Mouse (Mus musculus): ENCODE measurements around the gene Wdr45b. TPM values are rescaled to one million over a fixed set of nuclear protein-coding genes. Genes with fewer than 3 reads are reported as not detected.

Gene Wdr45b
- 82.3 and 89.7 TPM in 2 replicates for polyA plus RNA-seq (2015; fragmentation: Nextera tagmentation; extraction: Ambion mirVana)

DNA sequence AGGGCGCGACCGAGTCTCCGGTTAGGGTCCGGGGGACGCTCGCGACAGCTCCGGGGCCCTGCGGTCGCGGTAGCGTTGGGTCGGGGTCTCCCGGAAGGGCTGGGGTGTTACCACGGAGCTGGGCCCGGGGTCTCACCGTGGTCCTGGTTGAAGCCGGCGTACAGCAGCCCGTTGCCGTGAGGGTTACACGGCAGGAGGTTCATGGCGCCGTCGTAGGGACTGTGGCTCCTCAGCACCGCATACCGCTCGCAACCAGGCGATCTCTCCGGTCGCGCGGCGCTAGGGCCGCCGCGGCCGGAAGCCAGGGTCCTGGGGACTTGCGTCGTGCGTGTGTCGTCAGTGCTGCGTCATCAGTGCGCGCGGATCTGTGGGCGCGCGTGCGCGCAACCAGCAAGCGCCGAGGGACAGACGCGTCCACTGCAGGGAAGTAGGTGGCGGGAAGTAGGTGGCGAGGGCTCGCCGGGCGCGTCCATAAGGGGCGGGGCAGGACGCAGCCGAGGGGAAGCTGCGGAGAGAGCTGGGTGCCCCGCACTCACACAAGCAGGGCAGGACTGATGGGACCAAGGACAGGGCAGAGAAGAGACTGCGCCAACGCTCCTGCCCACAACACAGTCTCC is at the start of gene Wdr45b:
Wdr45b (minus strand) TSS at position 355 of the 617 bp plus-strand sequence.
- Histone ChIP-seq H3K4me1 (peaks cover 27% of the 10 kb centered on the region), H3K36me3 (replicated peaks) (no peaks in the 10 kb centered on the region), H3K9ac (peak within 1 kb of the TSS; percentile 90), H3K4me3 (peak within 1 kb of the TSS; percentile 90), H3K27me3 (replicated peaks) (no peaks in the 10 kb centered on the region), H3K27ac (peak within 1 kb of the TSS; percentile 89), H3K4me2 (peak within 1 kb of the TSS; percentile 86), H3K9me3 (no peaks in the 10 kb centered on the region)
- WGBS = 0% methylated on average over 68 of the region's 69 CpGs
- ATAC-seq (replicated peaks) = peak; percentile 96

DNA sequence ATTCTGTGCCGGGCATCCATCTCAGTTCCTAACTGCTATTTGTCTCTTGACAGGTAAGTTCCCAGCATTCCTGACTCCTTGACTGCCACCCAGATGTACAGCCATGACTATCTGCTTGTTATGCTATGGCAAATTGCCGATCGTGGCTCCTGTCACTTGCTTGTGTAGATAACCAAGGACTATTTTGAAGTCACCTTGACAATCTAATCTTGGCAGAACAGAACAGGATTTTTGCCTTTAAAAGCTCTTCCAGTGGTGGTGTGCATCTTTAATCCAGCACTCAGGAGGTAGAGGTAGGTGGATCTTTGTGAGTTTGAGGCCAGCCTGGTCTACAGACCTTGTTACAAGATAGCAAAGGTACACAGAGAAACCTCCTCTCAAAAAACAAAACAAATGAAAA is 38.2 kb upstream of the Wdr45b start:
- no peaks in the 10 kb centered on the region for H3K9me3 ChIP-seq
- H3K9ac ChIP-seq = no peak overlapping the region
- H3K27ac ChIP-seq = no peak overlapping the region
- H3K36me3 ChIP-seq (replicated peaks) = no peaks in the 10 kb centered on the region
- no peak for ATAC-seq (replicated peaks)
- no peak overlapping the region for H3K4me2 ChIP-seq
- WGBS = 92% methylated on average over 3 of the region's 3 CpGs
- peaks cover 7% of the 10 kb centered on the region; the same call in 1 of the 2 replicates for H3K4me1 ChIP-seq
- no peaks in the 10 kb centered on the region for H3K27me3 ChIP-seq (replicated peaks)
- no peak overlapping the region for H3K4me3 ChIP-seq

DNA sequence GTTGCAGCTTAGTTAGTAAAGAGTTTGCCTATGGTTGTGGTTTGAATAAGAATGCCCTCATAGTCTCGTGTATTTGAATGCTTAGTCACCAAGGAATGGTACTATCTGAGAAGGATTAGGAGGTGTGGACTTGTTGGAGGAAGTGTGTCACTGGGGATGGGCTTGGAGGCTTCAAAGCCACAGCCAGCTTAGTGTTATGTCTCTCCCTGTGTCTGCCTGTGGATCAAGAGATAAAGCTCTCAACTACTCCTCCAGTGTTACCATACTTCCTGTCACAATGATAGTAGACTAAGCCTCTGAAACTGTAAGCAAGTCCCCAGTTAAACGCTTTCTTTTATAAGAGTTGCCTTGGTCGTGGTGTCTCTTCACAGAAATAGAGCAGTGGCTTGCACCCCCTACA is 36.5 kb upstream of the Wdr45b start:
- 63% methylated on average over 3 of the region's 3 CpGs for WGBS
- no peaks in the 10 kb centered on the region for H3K27me3 ChIP-seq (replicated peaks)
- ATAC-seq (replicated peaks) = no peak
- no peak overlapping the region for H3K4me3 ChIP-seq
- no peak overlapping the region for H3K4me2 ChIP-seq
- peaks cover 13% of the 10 kb centered on the region for H3K4me1 ChIP-seq
- no peaks in the 10 kb centered on the region for H3K9me3 ChIP-seq
- H3K9ac ChIP-seq = no peak overlapping the region
- H3K36me3 ChIP-seq (replicated peaks) = no peaks in the 10 kb centered on the region
- H3K27ac ChIP-seq = no peak overlapping the region

DNA sequence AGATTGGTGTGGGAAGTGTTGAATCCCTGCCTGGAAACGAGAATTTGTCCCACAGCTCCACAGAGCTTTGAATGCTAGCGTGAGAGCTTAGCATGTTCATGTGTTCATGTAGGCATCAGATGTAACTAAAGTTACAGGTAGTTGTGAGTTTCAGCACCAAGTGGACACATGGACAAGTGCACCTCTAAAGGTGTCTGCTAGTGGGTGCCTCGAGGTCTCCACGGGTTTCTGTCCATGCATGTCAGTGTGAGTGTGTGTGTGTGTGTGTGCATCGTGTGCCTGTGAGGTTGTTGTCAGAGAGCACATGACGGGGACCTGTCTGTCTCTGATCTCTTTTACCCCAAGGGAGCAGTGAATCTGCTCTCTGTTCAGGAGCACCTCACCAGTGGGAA is 34.3 kb upstream of the Wdr45b start:
- Histone ChIP-seq H3K4me3 (peak overlapping the region; percentile 62), H3K27ac (0 out of 2 replicates have a peak overlapping the region, but pooled peaks have one; percentile 3), H3K4me2 (peak overlapping the region; percentile 70), H3K27me3 (replicated peaks) (no peaks in the 10 kb centered on the region), H3K9me3 (no peaks in the 10 kb centered on the region), H3K36me3 (replicated peaks) (no peaks in the 10 kb centered on the region), H3K9ac (no peak overlapping the region), H3K4me1 (peaks cover 13% of the 10 kb centered on the region)
- no peak for ATAC-seq (replicated peaks)
- WGBS = 7% methylated on average over 6 of the region's 6 CpGs

DNA sequence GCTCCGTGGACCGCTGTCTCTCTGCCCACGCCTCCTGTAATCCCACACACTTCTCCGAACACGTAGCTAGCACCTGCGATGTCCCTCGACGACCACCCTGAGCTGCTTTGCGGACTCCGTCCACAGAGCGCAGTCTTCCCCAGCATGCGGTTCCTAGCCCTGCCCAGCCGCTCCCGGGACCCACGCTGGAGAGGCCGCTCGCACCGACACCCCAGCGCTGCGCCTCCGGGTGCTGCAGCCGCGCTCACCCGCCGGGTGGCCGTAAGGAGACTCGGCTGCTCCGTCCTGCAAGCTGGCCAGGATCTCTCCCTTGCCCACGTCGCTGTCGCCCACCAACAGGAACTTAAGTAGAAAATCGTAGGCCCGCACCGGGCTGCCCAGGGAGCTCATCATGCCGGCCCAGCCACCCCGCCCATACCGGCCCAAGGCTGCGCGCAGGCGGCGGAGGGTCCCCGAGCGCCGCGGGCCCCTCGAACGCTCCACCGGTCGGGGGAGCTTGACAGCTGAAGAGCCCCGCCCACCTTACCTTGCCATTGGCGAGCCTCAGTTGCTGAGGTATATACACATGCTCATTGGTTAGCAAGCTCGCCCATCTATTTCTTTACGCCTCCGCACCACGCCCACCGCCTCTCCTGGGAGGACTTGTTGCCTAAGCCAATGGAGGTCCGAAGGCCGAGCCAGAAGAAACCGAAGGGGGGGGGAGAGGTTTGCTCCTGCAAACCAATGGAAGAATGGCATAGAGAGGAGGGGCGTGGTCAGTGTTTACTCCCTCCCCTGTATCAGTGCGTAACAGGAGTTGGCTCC is 33.7 kb upstream of the Wdr45b start, which contains the start of gene Rab40b:
Rab40b (minus strand) TSS at position 502 of the 804 bp plus-strand sequence.
- Histone ChIP-seq H3K4me2 (peak within 1 kb of the TSS; percentile 70), H3K36me3 (replicated peaks) (no peaks in the 10 kb centered on the region), H3K4me1 (peaks cover 13% of the 10 kb centered on the region), H3K9ac (peak within 1 kb of the TSS; percentile 51), H3K27ac (peak within 1 kb of the TSS; percentile 46), H3K4me3 (peak within 1 kb of the TSS; percentile 62), H3K9me3 (no peaks in the 10 kb centered on the region), H3K27me3 (replicated peaks) (no peaks in the 10 kb centered on the region)
- peak; percentile 99 for ATAC-seq (replicated peaks)
- under 1% methylated on average over 61 of the region's 61 CpGs for WGBS

DNA sequence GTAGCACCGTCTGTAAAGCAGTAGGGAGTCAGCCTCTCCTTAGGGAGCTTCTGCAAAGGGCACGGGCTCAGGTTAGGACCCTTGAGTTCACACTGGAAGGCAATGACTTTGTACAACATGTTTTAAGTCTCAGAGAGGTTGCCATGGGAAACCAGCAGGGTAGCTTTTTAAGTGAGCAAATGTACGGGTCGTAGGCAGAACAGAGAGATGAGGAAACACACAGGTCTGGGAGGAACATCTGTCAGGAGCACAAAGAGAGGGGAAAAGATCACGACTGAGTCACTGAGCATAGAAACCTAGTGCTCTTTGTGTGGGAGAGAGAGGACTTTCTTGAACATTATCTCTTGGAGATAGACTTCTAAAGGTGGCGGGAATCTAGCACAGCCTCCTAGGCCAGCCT is 26.0 kb upstream of the Wdr45b start:
- no peak overlapping the region for H3K27ac ChIP-seq
- H3K4me2 ChIP-seq = no peak overlapping the region
- H3K4me3 ChIP-seq = no peak overlapping the region
- H3K4me1 ChIP-seq = no peaks in the 10 kb centered on the region
- H3K36me3 ChIP-seq (replicated peaks) = no peaks in the 10 kb centered on the region
- H3K27me3 ChIP-seq (replicated peaks) = no peaks in the 10 kb centered on the region
- 15% methylated on average over 6 of the region's 6 CpGs for WGBS
- no peaks in the 10 kb centered on the region for H3K9me3 ChIP-seq
- no peak for ATAC-seq (replicated peaks)
- H3K9ac ChIP-seq = no peak overlapping the region

DNA sequence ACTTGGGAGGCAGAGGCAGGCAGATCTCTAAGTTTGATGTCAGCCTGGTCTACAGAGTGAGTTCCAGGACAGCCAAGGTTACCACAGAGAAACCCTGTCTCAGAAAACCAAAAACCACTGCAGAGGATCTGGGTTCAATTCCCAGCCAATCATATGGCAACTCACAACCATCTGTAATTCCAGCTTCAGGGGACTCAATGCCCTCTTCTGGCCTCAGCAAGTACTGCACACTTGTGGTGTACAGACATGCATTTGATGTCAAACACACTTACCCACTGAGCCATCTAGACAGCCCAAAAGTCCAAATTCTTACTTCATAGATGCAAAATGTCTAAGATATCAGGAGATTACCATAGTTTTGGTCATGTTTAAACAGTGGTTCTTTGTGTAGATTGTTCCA is 24.4 kb upstream of the Wdr45b start:
- H3K9me3 ChIP-seq = no peaks in the 10 kb centered on the region
- no peak overlapping the region for H3K4me3 ChIP-seq

DNA sequence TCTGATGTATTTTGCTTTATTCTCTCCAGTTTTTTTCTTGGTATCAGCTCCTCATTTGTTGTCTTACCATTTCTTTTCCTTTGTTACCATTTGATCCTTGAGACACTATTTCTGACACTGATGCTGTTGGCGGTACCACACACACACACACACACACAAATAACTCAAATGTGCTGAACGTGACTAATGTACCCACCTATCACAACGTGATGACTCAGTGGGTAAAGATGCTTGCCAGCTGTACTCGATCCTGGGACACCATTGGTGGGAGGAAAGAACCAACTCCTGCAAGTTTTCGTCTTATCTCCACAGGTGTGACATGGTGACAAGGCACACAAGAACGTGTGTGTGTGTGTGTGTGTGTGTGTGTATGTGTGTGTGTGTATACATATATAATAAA is 19.1 kb upstream of the Wdr45b start:
- H3K4me2 ChIP-seq = no peak overlapping the region
- no peaks in the 10 kb centered on the region for H3K36me3 ChIP-seq (replicated peaks)
- 75% methylated on average over 6 of the region's 6 CpGs for WGBS
- no peaks in the 10 kb centered on the region for H3K9me3 ChIP-seq
- no peaks in the 10 kb centered on the region for H3K27me3 ChIP-seq (replicated peaks)
- H3K4me1 ChIP-seq = no peaks in the 10 kb centered on the region
- no peak overlapping the region for H3K9ac ChIP-seq
- no peak overlapping the region for H3K27ac ChIP-seq
- H3K4me3 ChIP-seq = no peak overlapping the region
- ATAC-seq (replicated peaks) = no peak

More for the DNA sequence above, 24.4 kb upstream of the Wdr45b start:
- H3K4me2 ChIP-seq = no peak overlapping the region
- H3K4me1 ChIP-seq = no peaks in the 10 kb centered on the region
- no peak for ATAC-seq (replicated peaks)
- no peak overlapping the region for H3K9ac ChIP-seq
- no peaks in the 10 kb centered on the region for H3K27me3 ChIP-seq (replicated peaks)
- H3K27ac ChIP-seq = no peak overlapping the region
- H3K36me3 ChIP-seq (replicated peaks) = no peaks in the 10 kb centered on the region

DNA sequence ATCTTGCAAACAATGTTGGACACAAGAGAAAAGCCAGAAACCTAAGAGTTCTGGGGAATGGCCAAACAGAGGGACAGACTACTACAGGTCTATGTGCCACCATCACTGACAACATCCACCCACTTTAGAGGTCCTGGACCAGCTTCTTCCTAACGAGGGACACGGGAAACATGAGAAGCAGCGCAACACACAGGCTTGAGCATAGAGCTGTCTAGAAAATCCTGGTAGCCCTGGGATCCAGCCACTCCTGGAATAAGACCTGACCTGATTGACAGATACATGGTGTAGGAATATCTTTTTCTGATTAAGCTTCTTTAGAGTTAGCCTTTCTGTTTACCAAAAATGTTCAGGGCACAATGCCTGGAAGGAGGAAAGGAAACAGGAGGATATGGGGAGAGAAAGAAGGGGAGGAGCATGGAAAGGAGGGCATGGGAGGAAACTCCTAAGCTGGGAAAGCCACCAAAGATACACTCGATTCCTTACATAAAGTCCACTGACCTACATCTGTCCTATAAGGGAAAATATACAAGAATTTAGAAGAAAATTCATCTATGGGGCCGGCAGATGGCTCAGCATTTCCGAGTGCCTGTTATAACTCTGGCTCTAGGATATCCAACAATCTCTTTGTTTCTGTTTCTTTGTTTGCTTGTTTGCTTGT is 16.2 kb upstream of the Wdr45b start:
- H3K27me3 ChIP-seq (replicated peaks) = no peaks in the 10 kb centered on the region
- no peaks in the 10 kb centered on the region for H3K4me1 ChIP-seq
- H3K4me2 ChIP-seq = no peak overlapping the region
- no peak overlapping the region for H3K27ac ChIP-seq
- H3K36me3 ChIP-seq (replicated peaks) = no peaks in the 10 kb centered on the region
- 87% methylated on average over 6 of the region's 6 CpGs for WGBS
- no peak overlapping the region for H3K4me3 ChIP-seq
- no peak for ATAC-seq (replicated peaks)
- H3K9ac ChIP-seq = no peak overlapping the region
- H3K9me3 ChIP-seq = no peaks in the 10 kb centered on the region

DNA sequence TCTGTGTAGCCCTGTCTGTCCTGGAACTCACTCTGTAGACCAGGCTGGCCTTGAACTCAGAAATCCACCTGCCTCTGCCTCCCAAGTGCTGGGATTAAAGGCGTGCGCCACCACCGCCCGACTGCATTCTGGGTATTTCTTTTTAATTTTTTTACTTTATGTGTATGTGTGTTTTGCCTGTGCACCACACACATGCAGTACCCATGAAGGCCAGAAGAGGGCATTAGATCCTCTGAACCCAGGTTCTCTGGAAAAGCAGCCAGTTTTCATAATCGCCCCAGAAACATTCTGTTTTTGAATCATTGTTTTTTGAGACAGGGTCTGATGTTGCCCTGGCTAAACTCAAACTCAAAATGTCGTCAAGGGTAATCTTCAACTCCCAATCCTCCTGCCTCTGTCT is 15.4 kb upstream of the Wdr45b start:
- no peak for ATAC-seq (replicated peaks)

DNA sequence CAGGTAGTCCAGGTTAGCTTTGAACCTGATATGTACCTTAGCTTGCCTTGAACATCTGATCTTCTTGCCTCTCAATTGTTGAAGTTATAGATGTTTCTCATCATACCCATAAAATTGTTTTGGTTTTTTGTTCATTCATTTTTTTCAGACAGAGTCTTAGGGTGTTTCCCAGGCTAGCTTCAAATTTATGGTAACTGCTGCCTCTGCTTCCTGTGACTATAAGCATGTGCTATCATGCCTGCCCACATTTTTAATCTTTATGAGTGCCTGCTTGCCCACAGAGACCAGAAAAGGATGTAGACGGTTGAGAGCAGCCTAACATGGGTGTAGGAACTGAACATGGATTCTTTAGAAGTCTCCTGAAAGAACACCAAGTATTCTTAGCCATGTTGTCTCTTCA is 14.5 kb upstream of the Wdr45b start:
- Histone ChIP-seq H3K9me3 (no peaks in the 10 kb centered on the region), H3K27ac (no peak overlapping the region), H3K4me3 (no peak overlapping the region), H3K4me2 (no peak overlapping the region), H3K36me3 (replicated peaks) (no peaks in the 10 kb centered on the region), H3K27me3 (replicated peaks) (no peaks in the 10 kb centered on the region), H3K4me1 (no peaks in the 10 kb centered on the region), H3K9ac (no peak overlapping the region)
- ATAC-seq (replicated peaks) = no peak
- WGBS = 88% methylated on average over 1 of the region's 1 CpGs

More for the DNA sequence above, 15.4 kb upstream of the Wdr45b start:
- Histone ChIP-seq H3K9me3 (no peaks in the 10 kb centered on the region), H3K36me3 (replicated peaks) (no peaks in the 10 kb centered on the region), H3K4me1 (no peaks in the 10 kb centered on the region), H3K4me3 (no peak overlapping the region), H3K9ac (no peak overlapping the region), H3K27me3 (replicated peaks) (no peaks in the 10 kb centered on the region), H3K4me2 (no peak overlapping the region), H3K27ac (no peak overlapping the region)
- WGBS = 56% methylated on average over 6 of the region's 6 CpGs

DNA sequence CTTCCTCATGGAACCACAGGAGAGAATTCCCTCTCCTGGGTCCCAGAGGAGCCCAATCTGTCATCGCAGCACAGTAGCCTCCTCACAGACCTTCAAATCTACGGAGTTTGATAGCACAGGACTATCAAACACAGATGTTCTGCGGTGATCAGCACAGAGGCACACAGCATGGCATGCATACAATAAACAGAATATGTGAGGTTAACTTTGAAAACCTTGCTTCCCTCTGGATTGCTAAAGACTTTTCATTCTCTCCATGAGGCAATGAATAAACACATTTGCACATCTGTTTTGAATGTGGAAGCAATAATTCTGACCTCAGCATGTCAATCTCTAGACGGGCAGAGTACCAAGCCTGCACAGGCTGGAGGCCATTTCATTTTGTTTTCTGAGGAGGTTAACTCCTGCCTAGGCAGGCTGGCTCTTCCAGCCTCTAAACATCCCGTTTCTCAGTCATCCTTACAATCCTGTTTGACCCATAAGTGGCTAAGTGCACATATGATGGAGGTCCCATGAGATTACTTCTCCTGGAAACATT is 13.0 kb upstream of the Wdr45b start:
- H3K36me3 ChIP-seq (replicated peaks) = no peaks in the 10 kb centered on the region
- no peak overlapping the region for H3K4me2 ChIP-seq
- H3K9me3 ChIP-seq = no peaks in the 10 kb centered on the region
- H3K4me1 ChIP-seq = no peaks in the 10 kb centered on the region
- no peak for ATAC-seq (replicated peaks)
- WGBS = 73% methylated on average over 5 of the region's 5 CpGs
- no peak overlapping the region for H3K27ac ChIP-seq
- H3K4me3 ChIP-seq = no peak overlapping the region
- H3K9ac ChIP-seq = no peak overlapping the region
- H3K27me3 ChIP-seq (replicated peaks) = no peaks in the 10 kb centered on the region
